Mouse (Mus musculus): ENCODE data around the gene Xlr.
A peak's percentile ranks its signal among the peaks of the same experiment; 100 is the strongest.

Gene Xlr

DNA sequence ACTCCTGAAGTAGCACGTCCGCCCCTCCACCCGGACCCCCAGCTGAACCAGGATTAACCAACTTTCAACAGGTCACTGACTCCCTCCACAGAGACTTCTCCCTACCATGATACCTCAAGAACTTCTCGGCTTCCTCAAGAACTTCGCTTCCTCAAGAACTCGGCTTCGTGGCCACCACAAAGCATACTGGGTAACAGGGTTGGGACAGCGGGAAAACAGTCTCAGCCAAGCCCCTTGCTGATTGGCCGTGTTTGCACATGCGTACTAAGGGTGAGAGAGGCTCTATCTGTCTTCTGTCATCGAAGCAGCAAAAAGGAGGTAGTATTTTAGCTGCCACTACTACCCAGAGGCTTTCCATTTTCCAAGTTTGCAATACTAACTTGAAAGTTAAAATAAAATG lies at the start of gene Xlr:
Gene Xlr (minus strand): TSS at position 188 of the 400 bp plus-strand sequence.
- DNase-seq (ENCODE audit: low spot score in 2 of 2), result peak in 1 of 2 experiments; percentile 15

DNA sequence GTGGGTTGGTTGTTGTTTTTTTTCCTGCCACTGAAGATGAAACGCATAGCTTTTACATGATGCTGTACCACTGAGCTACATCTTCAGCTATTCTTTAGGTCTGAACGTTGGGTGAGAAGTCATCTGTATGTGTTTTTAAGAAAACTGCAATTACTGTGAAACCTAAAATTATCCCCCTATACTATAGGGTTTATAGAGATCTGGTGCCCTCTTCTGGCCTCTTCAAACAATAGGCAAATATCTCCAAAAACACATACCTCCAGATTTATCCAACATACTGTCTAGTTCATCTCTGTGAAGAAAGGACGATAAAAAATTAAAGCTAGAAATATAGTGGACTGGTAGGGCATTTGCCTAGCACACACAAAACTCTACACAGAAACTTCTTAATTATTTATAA lies 1.6 kb upstream of the Xlr start:
- no peak for DNase-seq (ENCODE audit: low spot score in 2 of 2)

DNA sequence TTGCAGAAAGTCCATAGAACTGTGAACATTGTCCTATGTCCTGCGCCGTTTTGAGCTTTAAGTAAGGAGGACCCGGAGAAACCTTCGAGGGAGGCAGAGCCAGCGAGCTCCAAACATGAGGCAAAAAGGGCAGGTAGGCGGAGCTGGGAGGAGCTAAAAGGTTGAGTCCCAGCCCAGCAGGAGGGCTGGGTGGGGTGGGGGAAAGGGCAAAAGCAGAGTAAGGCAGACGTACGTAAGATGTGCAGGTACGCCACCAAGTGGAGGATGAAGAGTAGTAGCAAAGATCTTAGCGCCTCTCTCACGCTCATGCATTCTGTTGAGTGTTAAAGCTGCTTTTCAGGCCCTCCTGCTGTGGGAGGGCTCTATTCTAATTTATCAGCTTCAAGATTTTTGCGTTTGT lies 21.2 kb downstream of the Xlr start, which contains the start of gene Zfp36l3:
Gene Zfp36l3 (minus strand): TSS at position 119 of the 400 bp plus-strand sequence.
- no peak for DNase-seq (ENCODE audit: low spot score in 2 of 2)

GRCm38 (mm10) chrX:53757736-53758135 lies 39.8 kb downstream of the Xlr start, which contains the start of gene 1700013H16Rik:
TSS of gene 1700013H16Rik (minus strand) at chrX:53757831.
- DNase-seq (ENCODE audit: low spot score in 2 of 2), result no peak

- DNase-seq (ENCODE audit: low spot score in 2 of 2), result peak in 1 of 2 experiments; percentile 5
Measured at GRCm38 (mm10) chrX:53752851-53753250, 44.7 kb downstream of the Xlr start.

- DNase-seq (ENCODE audit: low spot score in 2 of 2), result no peak
Measured at GRCm38 (mm10) chrX:53728967-53729366, 68.5 kb downstream of the Xlr start.

All from heart, adult 9 months (tissue).